Mouse (Mus musculus) C2C12 (cell line): ENCODE results near the gene Bmi1.

Source experiments
- CEBPB ChIP-seq: IDR thresholded peaks from one replicate; pipeline ENCODE4 v1.6.1; 2011; ENCODE audit warnings: low read depth, mild to moderate bottlenecking, control low read depth, moderate library complexity
- CTCF ChIP-seq: IDR thresholded peaks from one replicate; pipeline ENCODE4 v1.5.1; 2011; ENCODE audit not compliant: control insufficient read depth, insufficient read depth, insufficient read length
- MYOD1 ChIP-seq: IDR thresholded peaks from one replicate; pipeline ENCODE4 v1.6.1; 2011; ENCODE audit warnings: low read depth; ENCODE audit not compliant: control insufficient read depth, insufficient read length
- USF1 ChIP-seq: IDR thresholded peaks from one replicate; pipeline ENCODE4 v1.6.1; 2011; ENCODE audit warnings: low read depth, mild to moderate bottlenecking, control low read depth, moderate library complexity

DNA sequence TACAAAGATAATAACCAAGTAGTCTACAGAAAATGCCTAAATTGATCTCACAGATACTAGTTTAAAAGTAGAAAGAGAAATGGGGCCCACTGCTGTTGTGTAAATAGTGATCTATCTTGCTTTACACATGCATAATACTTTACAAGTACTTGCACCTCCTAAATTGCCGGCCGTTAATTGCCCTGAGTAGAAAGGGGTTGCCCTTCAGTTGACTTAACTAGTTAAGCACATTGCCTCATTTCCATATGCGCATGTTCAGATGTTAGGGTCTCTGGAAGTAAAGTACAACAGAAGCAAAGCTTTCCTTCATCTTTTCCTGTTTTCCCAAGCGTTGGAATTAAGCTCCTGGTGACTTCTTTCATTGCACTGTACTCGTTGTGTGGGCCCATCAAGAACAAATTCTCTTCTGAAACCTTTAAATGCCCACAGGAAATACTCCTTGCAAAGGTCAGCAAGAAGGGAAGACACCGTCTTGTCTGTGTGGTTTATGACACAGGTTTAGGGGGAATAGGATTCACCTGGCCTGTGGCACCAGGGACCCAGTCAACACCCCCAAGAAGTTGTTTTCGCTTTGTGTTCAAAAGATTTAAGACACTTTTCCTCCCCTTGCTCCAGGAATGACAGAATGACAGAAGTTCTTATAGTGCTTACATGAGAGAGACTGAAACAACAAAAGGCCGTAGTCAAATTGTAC lies 10.2 kb downstream of the Bmi1 start:
- TF ChIP-seq CTCF = no peak
- no peak for TF ChIP-seq USF1
- TF ChIP-seq CEBPB = no peak
- TF ChIP-seq MYOD1 = no peak
